Mouse (Mus musculus) lung, adult 2 months (tissue): ENCODE measurements around the gene Dazap1. TPM values are rescaled to one million over a fixed set of nuclear protein-coding genes. Genes with fewer than 3 reads are reported as not detected.

Experiments
- DNase-seq: peaks from one replicate; pipeline ENCODE4 v3.0.0; 2022
- H3K4me1 ChIP-seq: fragments of 200-500 bp; 2 replicates; pipeline ENCODE4 v1.6.1; 2011; ENCODE audit warnings: low read length; ENCODE audit not compliant: control insufficient read depth, insufficient read depth
- H3K4me3 ChIP-seq: fragments of 200-500 bp; replicated peaks from 2 replicates; pipeline ENCODE3; 2011; ENCODE audit warnings: low read depth, mild to moderate bottlenecking, control low read depth, low read length; ENCODE audit errors: extremely low read depth
- CTCF ChIP-seq: fragments of 200-500 bp; IDR thresholded peaks from 2 replicates; pipeline ENCODE4 v1.5.1; 2011; ENCODE audit warnings: mild to moderate bottlenecking, low read length, control low read depth; ENCODE audit not compliant: insufficient read depth
- POLR2A ChIP-seq: fragments of 200-500 bp; IDR thresholded peaks from 2 replicates; pipeline ENCODE4 v1.6.1; 2011; ENCODE audit warnings: low read depth, mild to moderate bottlenecking, control low read depth, low read length, borderline replicate concordance; ENCODE audit errors: extremely low read depth
- WGBS: fragments of 180-500 bp; shearing (Covaris S2); methylation state at CpG from one replicate; pipeline ENCODE4 v1.1.7; 2018; 5-methylcytosine and 5-hydroxymethylcytosine counted together
- polyA plus RNA-seq: library from polyadenylated mRNA; depleted of rRNA; stranded (reverse); fragments of >200 nt; gene quantifications from 2 replicates; pipeline ENCODE4 v1.2.3, GENCODE M21; 2012

Gene Dazap1
- polyA plus RNA-seq, 1 experiment: 65.9 TPM

- Histone ChIP-seq H3K4me3 (no peak overlapping the region), H3K4me1 (0 out of 2 replicates have a peak, but pooled peaks cover 4% of the 10 kb centered on the region)
- TF ChIP-seq POLR2A (no peak), CTCF (no peak)
- WGBS: 67% methylated on average over 20 of the region's 20 CpGs
- peak; percentile 58 for DNase-seq
Measured at GRCm38 (mm10) chr10:80282481-80283441, 21.5 kb downstream of the Dazap1 start.

GRCm38 (mm10) chr10:80285222-80286070, 24.2 kb downstream of the Dazap1 start:
- no peak for DNase-seq
- WGBS: 79% methylated on average over 13 of the region's 15 CpGs
- TF ChIP-seq CTCF (no peak), POLR2A (no peak)
- Histone ChIP-seq H3K4me1 (0 out of 2 replicates have a peak, but pooled peaks cover 4% of the 10 kb centered on the region), H3K4me3 (no peak overlapping the region)

GRCm38 (mm10) chr10:80288097-80288496, 26.8 kb downstream of the Dazap1 start:
- Histone ChIP-seq H3K4me3 (no peak overlapping the region), H3K4me1 (no peaks in the 10 kb centered on the region; the same call in 1 of the 2 replicates)
- TF ChIP-seq POLR2A: no peak
- no peak for TF ChIP-seq CTCF
- no peak for DNase-seq
- WGBS: 89% methylated on average over 12 of the region's 12 CpGs

- WGBS: 56% methylated on average over 8 of the region's 8 CpGs
- TF ChIP-seq CTCF (no peak), POLR2A (no peak)
- Histone ChIP-seq H3K4me3 (no peak overlapping the region), H3K4me1 (no peaks in the 10 kb centered on the region; the same call in 1 of the 2 replicates)
- DNase-seq: no peak
Measured at GRCm38 (mm10) chr10:80288657-80289056, 27.4 kb downstream of the Dazap1 start.

- Histone ChIP-seq H3K4me1 (peaks cover 3% of the 10 kb centered on the region; the same call in 1 of the 2 replicates), H3K4me3 (peak within 1 kb of the TSS; percentile 67)
- TF ChIP-seq CTCF: peak; percentile 44
- TF ChIP-seq POLR2A: peak; percentile 99
- peak; percentile 91 for DNase-seq
- under 1% methylated on average over 71 of the region's 72 CpGs for WGBS
Measured at GRCm38 (mm10) chr10:80292251-80293146, 31.2 kb downstream of the Dazap1 start, which contains the start of gene Rps15. TSS of gene Rps15 (plus strand) at chr10:80292453.

- Histone ChIP-seq H3K4me3 (peak overlapping the region; percentile 67), H3K4me1 (peaks cover 3% of the 10 kb centered on the region; the same call in 1 of the 2 replicates)
- TF ChIP-seq CTCF (no peak), POLR2A (no peak)
- DNase-seq: no peak
- 15% methylated on average over 14 of the region's 14 CpGs for WGBS
Measured at GRCm38 (mm10) chr10:80293325-80293724, 32.0 kb downstream of the Dazap1 start.

GRCm38 (mm10) chr10:80294311-80294710, 33.0 kb downstream of the Dazap1 start:
- WGBS: 69% methylated on average over 4 of the region's 4 CpGs
- TF ChIP-seq CTCF (no peak), POLR2A (no peak)
- peaks cover 3% of the 10 kb centered on the region; the same call in 1 of the 2 replicates for H3K4me1 ChIP-seq
- DNase-seq: no peak
- H3K4me3 ChIP-seq: no peak overlapping the region

GRCm38 (mm10) chr10:80294788-80295303, 33.6 kb downstream of the Dazap1 start:
- 50% methylated on average over 7 of the region's 7 CpGs for WGBS
- no peak for DNase-seq
- H3K4me1 ChIP-seq: peaks cover 3% of the 10 kb centered on the region; the same call in 1 of the 2 replicates
- TF ChIP-seq POLR2A (no peak), CTCF (no peak)
- no peak overlapping the region for H3K4me3 ChIP-seq
